Mouse (Mus musculus): ENCODE measurements at regions not wholly inside any gene's neighbourhood (a gene's known extent, or its start where the extent isn't known, plus 50 kb on each side); places are given as distances from the start of the nearest gene placed in this dataset.

DNA sequence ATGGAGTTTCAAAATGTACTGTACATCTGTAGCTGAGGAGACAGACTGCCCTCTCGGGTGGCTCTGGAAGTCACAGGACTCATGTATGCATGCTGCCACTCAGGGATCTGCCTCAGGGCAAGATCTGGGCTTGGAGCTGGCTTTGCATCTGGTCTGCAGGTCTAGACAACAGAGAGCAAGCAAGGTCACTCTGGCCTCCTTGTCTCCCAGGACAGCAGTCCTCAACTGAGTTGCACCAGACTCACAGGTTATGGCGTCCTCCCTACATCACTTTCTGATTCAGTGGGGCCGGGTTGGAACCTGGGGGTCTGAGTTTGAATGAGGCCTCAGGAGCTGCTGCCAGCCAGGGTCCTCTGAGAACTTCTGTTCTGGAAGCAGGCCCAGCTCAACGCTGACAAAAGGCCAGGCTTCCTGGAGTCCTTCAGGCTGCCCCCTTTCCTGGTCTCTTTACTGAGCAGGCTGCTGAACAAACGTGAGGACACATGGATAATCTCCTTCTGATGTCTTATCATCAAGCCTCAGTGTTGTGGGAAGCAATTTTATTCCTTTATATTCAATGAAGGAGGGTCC is 77.5 kb upstream of the Fam180a start:
- Histone ChIP-seq H3K9ac (ENCODE audit: low read depth, low read length) (no peak overlapping the region), H3K4me1 (ENCODE audit: control insufficient read depth, insufficient read depth, low read length) (peaks cover 1% of the 10 kb centered on the region; the same call in 1 of the 2 replicates), H3K79me2 (replicated peaks; ENCODE audit: control insufficient read depth, insufficient read depth, low read length) (no peaks in the 10 kb centered on the region), H3K27me3 (ENCODE audit: control insufficient read depth, insufficient read depth, low read length) (no peaks in the 10 kb centered on the region), H3K27ac (no peak overlapping the region), H3K4me3 (no peak overlapping the region), H3K36me3 (ENCODE audit: control insufficient read depth, insufficient read depth, low read length) (no peaks in the 10 kb centered on the region)
- intact Hi-C loops (cut with DNase I): no loop called here
- TF ChIP-seq CTCF (IDR thresholded peaks at IDR 0.05): no peak
- no peak for TF ChIP-seq EP300 (IDR thresholded peaks at IDR 0.05; ENCODE audit: insufficient read depth, low read depth, low read length)
- TF ChIP-seq POLR2A (IDR thresholded peaks at IDR 0.05; ENCODE audit: insufficient read depth, low read depth, low read length): no peak
- DNase-seq: peak in 1 of 2 experiments; percentile 10
- 30% methylated on average over 5 of the region's 5 CpGs for WGBS

DNA sequence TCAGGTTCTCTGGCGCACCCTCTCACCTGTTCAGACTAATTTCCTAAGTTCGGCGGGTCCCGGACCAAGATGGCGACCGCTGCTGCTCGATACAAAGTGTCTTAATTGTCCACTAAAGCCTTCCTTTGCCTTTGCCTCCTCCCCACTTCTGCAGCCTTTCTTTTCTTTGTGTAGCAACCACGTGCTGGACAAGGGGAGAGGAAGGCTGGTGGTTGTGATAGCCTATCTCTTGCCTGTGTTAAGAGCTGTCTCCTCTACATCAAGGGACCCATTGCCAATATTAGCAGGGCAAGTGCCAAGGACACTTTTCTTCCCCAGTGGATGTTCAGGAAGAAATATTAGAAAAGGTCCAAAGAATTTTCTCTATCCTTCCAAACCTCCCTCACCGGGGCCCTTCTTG is 69.8 kb upstream of the Fam180a start:
- 88% methylated on average over 9 of the region's 9 CpGs for WGBS
- no peak for DNase-seq
- H3K4me3 ChIP-seq: no peak overlapping the region
- no peaks in the 10 kb centered on the region for H3K79me2 ChIP-seq (replicated peaks; ENCODE audit: control insufficient read depth, insufficient read depth, low read length)
- H3K36me3 ChIP-seq (ENCODE audit: control insufficient read depth, insufficient read depth, low read length): no peaks in the 10 kb centered on the region
- intact Hi-C loops (cut with DNase I): no loop called here
- no peaks in the 10 kb centered on the region for H3K27me3 ChIP-seq (ENCODE audit: control insufficient read depth, insufficient read depth, low read length)
- no peak overlapping the region for H3K9ac ChIP-seq (ENCODE audit: low read depth, low read length)
- no peak overlapping the region for H3K27ac ChIP-seq
- no peaks in the 10 kb centered on the region for H3K4me1 ChIP-seq (ENCODE audit: control insufficient read depth, insufficient read depth, low read length)
- TF ChIP-seq CTCF (IDR thresholded peaks at IDR 0.05) (no peak), EP300 (IDR thresholded peaks at IDR 0.05; ENCODE audit: insufficient read depth, low read depth, low read length) (no peak), POLR2A (IDR thresholded peaks at IDR 0.05; ENCODE audit: insufficient read depth, low read depth, low read length) (no peak)

DNA sequence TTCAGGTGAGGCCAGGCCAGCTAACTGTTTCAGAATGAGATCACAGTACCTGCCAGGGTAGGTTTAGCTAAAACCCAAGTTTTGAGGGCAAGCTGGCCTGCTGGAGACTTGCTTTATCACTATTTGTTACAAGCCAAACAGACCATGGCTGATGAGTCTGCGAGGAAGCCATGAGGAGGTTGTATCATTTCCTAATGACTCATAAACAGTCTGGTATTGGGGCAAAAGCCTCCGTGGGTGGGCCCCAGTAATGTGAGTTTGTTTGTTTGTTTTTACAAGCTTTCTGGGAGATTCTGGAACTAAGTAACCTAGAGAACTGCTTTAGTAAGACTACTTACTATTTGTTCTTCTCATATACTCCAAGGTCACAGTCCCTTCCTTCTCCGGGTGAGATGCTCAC is 62.9 kb upstream of the Fam180a start:
- TF ChIP-seq POLR2A (IDR thresholded peaks at IDR 0.05; ENCODE audit: insufficient read depth, low read depth, low read length) (no peak), CTCF (IDR thresholded peaks at IDR 0.05) (no peak), EP300 (IDR thresholded peaks at IDR 0.05; ENCODE audit: insufficient read depth, low read depth, low read length) (no peak)
- intact Hi-C loops (cut with DNase I): loop anchor here (10.0 kb wide), 4 partner anchors 856 to 1656 kb away; partner anchors contain the start of gene Chrm2
- WGBS: 46% methylated on average over 3 of the region's 3 CpGs

GRCm38 (mm10) chr6:35381536-35381935 is 55.6 kb upstream of the Fam180a start:
- H3K4me1 ChIP-seq (ENCODE audit: control insufficient read depth, insufficient read depth, low read length): 0 out of 2 replicates have a peak, but pooled peaks cover 1% of the 10 kb centered on the region
- 83% methylated on average over 3 of the region's 3 CpGs for WGBS
- no peak for DNase-seq
- H3K27me3 ChIP-seq (ENCODE audit: control insufficient read depth, insufficient read depth, low read length): no peaks in the 10 kb centered on the region
- TF ChIP-seq POLR2A (IDR thresholded peaks at IDR 0.05; ENCODE audit: insufficient read depth, low read depth, low read length) (no peak), CTCF (IDR thresholded peaks at IDR 0.05) (no peak), EP300 (IDR thresholded peaks at IDR 0.05; ENCODE audit: insufficient read depth, low read depth, low read length) (no peak)
- H3K36me3 ChIP-seq (ENCODE audit: control insufficient read depth, insufficient read depth, low read length): no peaks in the 10 kb centered on the region
- no peak overlapping the region for H3K4me3 ChIP-seq
- intact Hi-C loops (cut with DNase I): loop anchor here (1.0 to 10.0 kb wide), 6 partner anchors 129 to 1663 kb away; partner anchors contain the start of gene Chrm2
- no peaks in the 10 kb centered on the region for H3K79me2 ChIP-seq (replicated peaks; ENCODE audit: control insufficient read depth, insufficient read depth, low read length)
- no peak overlapping the region for H3K9ac ChIP-seq (ENCODE audit: low read depth, low read length)
- no peak overlapping the region for H3K27ac ChIP-seq

More for the DNA sequence above, 62.9 kb upstream of the Fam180a start:
- no peaks in the 10 kb centered on the region for H3K4me1 ChIP-seq (ENCODE audit: control insufficient read depth, insufficient read depth, low read length)
- H3K9ac ChIP-seq (ENCODE audit: low read depth, low read length): no peak overlapping the region
- H3K27ac ChIP-seq: no peak overlapping the region
- no peaks in the 10 kb centered on the region for H3K36me3 ChIP-seq (ENCODE audit: control insufficient read depth, insufficient read depth, low read length)
- H3K4me3 ChIP-seq: no peak overlapping the region
- DNase-seq: no peak
- no peaks in the 10 kb centered on the region for H3K27me3 ChIP-seq (ENCODE audit: control insufficient read depth, insufficient read depth, low read length)
- H3K79me2 ChIP-seq (replicated peaks; ENCODE audit: control insufficient read depth, insufficient read depth, low read length): no peaks in the 10 kb centered on the region

- H3K4me1 ChIP-seq (ENCODE audit: control insufficient read depth, insufficient read depth, low read length): 0 out of 2 replicates have a peak, but pooled peaks cover 1% of the 10 kb centered on the region
- H3K36me3 ChIP-seq (ENCODE audit: control insufficient read depth, insufficient read depth, low read length): no peaks in the 10 kb centered on the region
- H3K4me3 ChIP-seq: no peak overlapping the region
- H3K27me3 ChIP-seq (ENCODE audit: control insufficient read depth, insufficient read depth, low read length): no peaks in the 10 kb centered on the region
- TF ChIP-seq POLR2A (IDR thresholded peaks at IDR 0.05; ENCODE audit: insufficient read depth, low read depth, low read length) (no peak), CTCF (IDR thresholded peaks at IDR 0.05) (peak; percentile 96), EP300 (IDR thresholded peaks at IDR 0.05; ENCODE audit: insufficient read depth, low read depth, low read length) (0 out of 2 replicates have a peak, but pooled peaks have one; percentile 41)
- H3K79me2 ChIP-seq (replicated peaks; ENCODE audit: control insufficient read depth, insufficient read depth, low read length): no peaks in the 10 kb centered on the region
- H3K27ac ChIP-seq: no peak overlapping the region
- 21% methylated on average over 11 of the region's 11 CpGs for WGBS
- intact Hi-C loops (cut with DNase I): loop anchor here (1.0 to 10.0 kb wide), 6 partner anchors 129 to 1664 kb away; partner anchors contain the start of gene Chrm2
- 0 out of 2 replicates have a peak overlapping the region, but pooled peaks have one; percentile 35 for H3K9ac ChIP-seq (ENCODE audit: low read depth, low read length)
- DNase-seq: peak in 1 of 2 experiments; percentile 33
Observed at GRCm38 (mm10) chr6:35380721-35381466, 55.0 kb upstream of the Fam180a start.

Measured in heart, adult 2 months (tissue).